Mouse (Mus musculus) hindbrain, embryonic 13.5 days (tissue): Measurements from ENCODE around the gene Sh3bp1. TPM values are rescaled to one million over a fixed set of nuclear protein-coding genes. Genes with fewer than 3 reads are reported as not detected.

Source experiments
- microRNA-seq: library from miRNA; unstranded; fragments of <30 nt; microRNA quantifications from one replicate; pipeline ENCODE4, GENCODE M21; 2016
- polyA plus RNA-seq: library from polyadenylated mRNA; unstranded; fragments of >200 nt; fragmentation: Nextera tagmentation; extraction: Ambion mirVana; gene quantifications from 2 replicates; pipeline ENCODE4 v1.2.1, GENCODE M21; 2015

The Sh3bp1 gene
- polyA plus RNA-seq, 1 experiment from 2014 or later = 4.5 TPM

Small RNAs within 50 kb of the gene (microRNA-seq; reads per million reads assigned to microRNA genes)
- gene Mir6955 = not detected

Other genes with a start within 250 kb of the Sh3bp1 start
- gene Elfn2, start 181.0 kb upstream of the Sh3bp1 start, polyA plus RNA-seq = 4.6 and 5.0 TPM in 2 replicates
- gene Mfng, start 126.3 kb upstream of the Sh3bp1 start, polyA plus RNA-seq = 36.7 and 40.1 TPM in 2 replicates
- 1.6 TPM in 2 replicates for gene Card10, start 96.7 kb upstream of the Sh3bp1 start, polyA plus RNA-seq
- 9.5 and 11.0 TPM in 2 replicates for gene Cdc42ep1, start 57.1 kb upstream of the Sh3bp1 start, polyA plus RNA-seq
- not detected in 2 replicates for gene Lgals2, start 44.2 kb upstream of the Sh3bp1 start, polyA plus RNA-seq
- 49.9 and 50.6 TPM in 2 replicates for gene Gga1, start 22.6 kb upstream of the Sh3bp1 start, polyA plus RNA-seq
- gene Gm49510, start 101 bp upstream of the Sh3bp1 start, polyA plus RNA-seq = not detected in 2 replicates
- gene Pdxp, start 14.2 kb downstream of the Sh3bp1 start, polyA plus RNA-seq = 62.7 and 64.3 TPM in 2 replicates
- gene Lgals1, start 27.0 kb downstream of the Sh3bp1 start, polyA plus RNA-seq = 193 and 202 TPM in 2 replicates
- gene Nol12, start 35.2 kb downstream of the Sh3bp1 start, polyA plus RNA-seq = 57.4 and 62.3 TPM in 2 replicates
- gene Triobp, start 48.0 kb downstream of the Sh3bp1 start, polyA plus RNA-seq = 31.6 and 36.6 TPM in 2 replicates
- gene H1f0, start 128.7 kb downstream of the Sh3bp1 start, polyA plus RNA-seq = 259 and 266 TPM in 2 replicates
- 0.17 TPM in 1 of 2 replicates, not detected in the other for gene Galr3, start 142.1 kb downstream of the Sh3bp1 start, polyA plus RNA-seq
- gene Ankrd54, start 163.1 kb downstream of the Sh3bp1 start, polyA plus RNA-seq = 50.4 and 51.5 TPM in 2 replicates
- 179 and 185 TPM in 2 replicates for gene Eif3l, start 175.4 kb downstream of the Sh3bp1 start, polyA plus RNA-seq
- gene Micall1, start 209.1 kb downstream of the Sh3bp1 start, polyA plus RNA-seq = 8.7 and 10.3 TPM in 2 replicates
- 263 and 295 TPM in 2 replicates for gene Polr2f, start 241.2 kb downstream of the Sh3bp1 start, polyA plus RNA-seq
- gene 1700088E04Rik, start 241.5 kb downstream of the Sh3bp1 start, polyA plus RNA-seq = 15.3 and 22.1 TPM in 2 replicates